Mouse (Mus musculus) natural killer cell, adult 2 months (primary cell): ENCODE data around the gene Cd40lg.

Experiments used
- DNase-seq, 2 experiments: peaks; one replicate each; pipeline ENCODE4 v3.0.0; 2022; ENCODE audit warnings: low spot score in 2 of 2

Gene Cd40lg

GRCm38 (mm10) chrX:57211876-57212275 lies at the start of gene Cd40lg:
TSS of gene Cd40lg (plus strand) at chrX:57212143.
- DNase-seq, result no peak

GRCm38 (mm10) chrX:57166549-57166948 lies 45.4 kb upstream of the Cd40lg start:
- DNase-seq, result no peak

- no peak for DNase-seq
Measured at GRCm38 (mm10) chrX:57171269-57171668, 40.7 kb upstream of the Cd40lg start.

- DNase-seq, result no peak
Measured at GRCm38 (mm10) chrX:57177225-57177779, 34.6 kb upstream of the Cd40lg start.

- DNase-seq, result no peak
Measured at GRCm38 (mm10) chrX:57182470-57182869, 29.5 kb upstream of the Cd40lg start.

- no peak for DNase-seq
Measured at GRCm38 (mm10) chrX:57183359-57183758, 28.6 kb upstream of the Cd40lg start.

- DNase-seq, result no peak
Measured at GRCm38 (mm10) chrX:57187301-57187700, 24.6 kb upstream of the Cd40lg start.

GRCm38 (mm10) chrX:57189335-57189734 lies 22.6 kb upstream of the Cd40lg start:
- no peak for DNase-seq

GRCm38 (mm10) chrX:57196319-57196718 lies 15.6 kb upstream of the Cd40lg start:
- peak; percentile 34 to 39 for DNase-seq

GRCm38 (mm10) chrX:57198036-57198435 lies 13.9 kb upstream of the Cd40lg start:
- no peak for DNase-seq

GRCm38 (mm10) chrX:57200397-57200796 lies 11.5 kb upstream of the Cd40lg start:
- no peak for DNase-seq

GRCm38 (mm10) chrX:57210591-57210990 lies 1.4 kb upstream of the Cd40lg start:
- DNase-seq, result no peak

- no peak for DNase-seq
Measured at GRCm38 (mm10) chrX:57212862-57213261, 919 bp downstream of the Cd40lg start.

- DNase-seq, result no peak
Measured at GRCm38 (mm10) chrX:57215495-57215894, 3.6 kb downstream of the Cd40lg start.

GRCm38 (mm10) chrX:57216271-57216670 lies 4.3 kb downstream of the Cd40lg start:
- no peak for DNase-seq

- no peak for DNase-seq
Measured at GRCm38 (mm10) chrX:57219563-57219962, 7.6 kb downstream of the Cd40lg start.

- DNase-seq, result no peak
Measured at GRCm38 (mm10) chrX:57221881-57222280, 9.9 kb downstream of the Cd40lg start.

GRCm38 (mm10) chrX:57223301-57223700 lies 11.4 kb downstream of the Cd40lg start:
- no peak for DNase-seq

GRCm38 (mm10) chrX:57228178-57228577 lies 16.2 kb downstream of the Cd40lg start:
- peak in 1 of 2 experiments; percentile 2 for DNase-seq

GRCm38 (mm10) chrX:57233596-57233995 lies 21.7 kb downstream of the Cd40lg start:
- no peak for DNase-seq

- peak in 1 of 2 experiments; percentile 3 for DNase-seq
Measured at GRCm38 (mm10) chrX:57235982-57236381, 24.0 kb downstream of the Cd40lg start.

GRCm38 (mm10) chrX:57238572-57238971 lies 26.6 kb downstream of the Cd40lg start:
- no peak for DNase-seq

- peak; percentile 4 to 10 for DNase-seq
Measured at GRCm38 (mm10) chrX:57253329-57254055, 41.5 kb downstream of the Cd40lg start.
